Comparison of ENCODE assay signal across 8 mouse cellular contexts in genomic region chr7:80369967-80370431, GRCm38 (mm10). TPM values are rescaled to one million over a fixed set of nuclear protein-coding genes. Genes with fewer than 3 reads are reported as not detected.
DNase-seq lines count a peak whose midpoint lies in the region; ATAC-seq and TF ChIP-seq lines count a peak whose summit lies in the region.

No protein-coding gene starts in this region.

- H3K27ac ChIP-seq in heart, embryonic 11.5 days (ENCODE audit: low read depth, low read length), result peak overlapping the region; percentile 65
- peak overlapping the region; percentile 74 for H3K27ac ChIP-seq in CH12.LX (ENCODE audit: insufficient read depth, low read depth)
- H3K27ac ChIP-seq in forebrain, embryonic 15.5 days (replicated peaks), result peak overlapping the region; percentile 87
- no peak overlapping the region; the same call in 1 of the 2 replicates for H3K27ac ChIP-seq in liver, embryonic 16.5 days (ENCODE audit: low read length)

- peak overlapping the region; percentile 82 for H3K4me2 ChIP-seq in heart, embryonic 11.5 days
- H3K4me2 ChIP-seq in CH12.LX (ENCODE audit: insufficient read depth, low read depth, poor library complexity, severe bottlenecking), result peak overlapping the region; percentile 80
- H3K4me2 ChIP-seq in forebrain, embryonic 15.5 days (replicated peaks), result peak overlapping the region; percentile 76
- peak overlapping the region; percentile 79 for H3K4me2 ChIP-seq in liver, embryonic 16.5 days (ENCODE audit: low read depth, low read length)

- TF ChIP-seq RAD21 in CH12.LX (IDR thresholded peaks at IDR 0.05; ENCODE audit: low read depth, low read length), result no peak

- DNase-seq in heart, adult 18-20 months, result no peak
- no peak for DNase-seq in CH12.LX (ENCODE audit: extremely low read depth)
- DNase-seq in layer of hippocampus, adult 9-10 months (ENCODE audit: low spot score), result no peak
- DNase-seq in spleen, adult 12 weeks (ENCODE audit: low spot score), result no peak
- DNase-seq in right cerebral cortex, postnatal 14 days, result no peak

- H3K9ac ChIP-seq in heart, embryonic 11.5 days (ENCODE audit: low read depth, low read length), result peak overlapping the region; percentile 85
- peak overlapping the region; percentile 95 for H3K9ac ChIP-seq in CH12.LX (ENCODE audit: insufficient read depth, low read depth)
- H3K9ac ChIP-seq in forebrain, embryonic 15.5 days (replicated peaks), result peak overlapping the region; percentile 94
- H3K9ac ChIP-seq in liver, embryonic 16.5 days (ENCODE audit: low read depth, low read length), result no peak overlapping the region

- H3K27me3 ChIP-seq in heart, embryonic 11.5 days (ENCODE audit: control insufficient read depth, insufficient read depth, low read length), result 0 out of 2 replicates have a peak, but pooled peaks cover 2% of the 10 kb centered on the region
- no peaks in the 10 kb centered on the region for H3K27me3 ChIP-seq in CH12.LX (replicated peaks)
- no peaks in the 10 kb centered on the region for H3K27me3 ChIP-seq in forebrain, embryonic 15.5 days
- peaks cover 27% of the 10 kb centered on the region for H3K27me3 ChIP-seq in liver, embryonic 16.5 days (ENCODE audit: control insufficient read depth, insufficient read depth, low read depth, low read length)

- no peak for TF ChIP-seq POLR2A in CH12.LX (IDR thresholded peaks at IDR 0.05; ENCODE audit: low read depth, low read length)

- H3K9me3 ChIP-seq in heart, embryonic 11.5 days (replicated peaks; ENCODE audit: control insufficient read depth, low read length), result no peaks in the 10 kb centered on the region
- H3K9me3 ChIP-seq in CH12.LX (replicated peaks; ENCODE audit: low read length), result no peaks in the 10 kb centered on the region
- no peaks in the 10 kb centered on the region for H3K9me3 ChIP-seq in forebrain, embryonic 15.5 days
- no peaks in the 10 kb centered on the region for H3K9me3 ChIP-seq in liver, embryonic 16.5 days (replicated peaks; ENCODE audit: control insufficient read depth, low read length)

- dilution Hi-C loops in CH12.LX (cut with MboI; ENCODE audit: extremely low pct_ligation_motif_present, extremely low pct_unique_long_range_greater_than_20kb, low sequenced_read_pairs), result no loop called here

- ATAC-seq in heart, embryonic 11.5 days (replicated peaks; ENCODE audit: insufficient number of reproducible peaks, low FRiP score, low TSS enrichment), result no peak
- ATAC-seq in forebrain, embryonic 15.5 days (replicated peaks), result peak; percentile 5; the same call in 1 of the 2 replicates
- ATAC-seq in liver, embryonic 16.5 days (ENCODE audit: low read depth), result peak; percentile 12; the same call in 1 of the 2 replicates

- H3K79me2 ChIP-seq in CH12.LX (replicated peaks; ENCODE audit: control insufficient read depth, extremely low read depth, insufficient read depth, poor library complexity, severe bottlenecking), result peaks cover 6% of the 10 kb centered on the region

- 53% methylated on average over 4 of the region's 4 CpGs for WGBS in heart, embryonic 11.5 days (ENCODE audit: insufficient replicate concordance)
- WGBS in forebrain, embryonic 15.5 days, result 52% methylated on average over 4 of the region's 4 CpGs
- 25% methylated on average over 4 of the region's 4 CpGs for WGBS in liver, embryonic 16.5 days (ENCODE audit: insufficient replicate concordance)

- in situ Hi-C loops in CH12.LX (cut with MboI; ENCODE audit: low pct_ligation_motif_present, low pct_unique_long_range_greater_than_20kb, low sequenced_read_pairs), result loop anchor here (10.0 kb wide), 1 partner anchor 225 kb away; no protein-coding TSS in a partner anchor

- peaks cover 15% of the 10 kb centered on the region for H3K4me1 ChIP-seq in heart, embryonic 11.5 days (ENCODE audit: control insufficient read depth, insufficient read depth, low read length)
- H3K4me1 ChIP-seq in CH12.LX (ENCODE audit: control insufficient read depth in 1 of 2, insufficient read depth in 2 of 2), result peaks cover 16 to 62% of the 10 kb centered on the region in 2 experiments
- H3K4me1 ChIP-seq in forebrain, embryonic 15.5 days, result peaks cover 12% of the 10 kb centered on the region
- peaks cover 5% of the 10 kb centered on the region for H3K4me1 ChIP-seq in liver, embryonic 16.5 days (ENCODE audit: control insufficient read depth, low read depth, low read length)

- TF ChIP-seq CTCF in CH12.LX (conservative IDR thresholded peaks at IDR 0.05 in 1 of 2, IDR thresholded peaks at IDR 0.05 in 1 of 2; ENCODE audit: low read depth in 2 of 2, low read length in 2 of 2), result no peak

- H3K36me3 ChIP-seq in heart, embryonic 11.5 days (ENCODE audit: control insufficient read depth, insufficient read depth, low read length), result peaks cover 16% of the 10 kb centered on the region; the same call in 1 of the 2 replicates
- peaks cover 30 to 31% of the 10 kb centered on the region in 2 experiments for H3K36me3 ChIP-seq in CH12.LX (replicated peaks in 1 of 2; ENCODE audit: control insufficient read depth in 1 of 2, insufficient read depth in 1 of 2, low read length in 1 of 2)
- H3K36me3 ChIP-seq in forebrain, embryonic 15.5 days, result peaks cover 29% of the 10 kb centered on the region
- no peaks in the 10 kb centered on the region for H3K36me3 ChIP-seq in liver, embryonic 16.5 days (ENCODE audit: control insufficient read depth, insufficient read depth)

- TF ChIP-seq EP300 in CH12.LX (IDR thresholded peaks at IDR 0.05; ENCODE audit: low read length), result no peak

- peak overlapping the region; percentile 87 for H3K4me3 ChIP-seq in heart, embryonic 11.5 days (ENCODE audit: low read depth, low read length)
- H3K4me3 ChIP-seq in CH12.LX (replicated peaks in 1 of 3; ENCODE audit: low read depth in 2 of 3, low read length in 2 of 3, poor library complexity in 1 of 3), result peak overlapping the region; percentile 81 to 93 (median 88)
- H3K4me3 ChIP-seq in forebrain, embryonic 15.5 days, result peak overlapping the region; percentile 98
- H3K4me3 ChIP-seq in liver, embryonic 16.5 days (ENCODE audit: low read depth, low read length), result peak overlapping the region; percentile 73

TF ChIP-seq in CH12.LX, 34 proteins besides CTCF, POLR2A, EP300 and RAD21 (continues in another document):
- TF ChIP-seq CHD1 (IDR thresholded peaks at IDR 0.05; ENCODE audit: low read depth, low read length) (no peak), MEF2A (IDR thresholded peaks at IDR 0.05; ENCODE audit: borderline replicate concordance, low read depth, low read length) (no peak), ZMIZ1 (IDR thresholded peaks at IDR 0.05; ENCODE audit: low read depth, low read length) (no peak), MXI1 (IDR thresholded peaks at IDR 0.05; ENCODE audit: low read depth, low read length) (peak; percentile 81; the same call in 1 of the 2 replicates), CHD2 (IDR thresholded peaks at IDR 0.05; ENCODE audit: low read length) (no peak), IRF4 (IDR thresholded peaks at IDR 0.05; ENCODE audit: low read depth, low read length) (no peak), MAX (IDR thresholded peaks at IDR 0.05; ENCODE audit: low read length) (peak; percentile 81), MYC (IDR thresholded peaks at IDR 0.05; ENCODE audit: low read depth, low read length) (peak; percentile 62; the same call in 1 of the 2 replicates), SIN3A (IDR thresholded peaks at IDR 0.05; ENCODE audit: low read length) (no peak; the same call in 1 of the 2 replicates)

RNA-seq across cellular contexts. Expression of gene Man2a2, which starts 1.2 kb away (rescaled TPM):
- polyA plus RNA-seq in heart, embryonic 11.5 days (2014; fragmentation: Nextera tagmentation; extraction: Ambion mirVana), result 12.3 and 12.7 TPM in 2 replicates
- total RNA-seq in heart, adult 18-20 months (2021), result 10 to 100 TPM; 54.6 to 55.7 TPM
- 46.3 and 48.3 TPM in 2 replicates for total RNA-seq in CH12.LX (2012; rRNA removed)
- 12.5 and 14.3 TPM in 2 replicates for total RNA-seq in CH12.LX (2014; rRNA removed)
- 33.6 and 44.3 TPM in 2 replicates for polyA plus RNA-seq in CH12.LX (2012; ENCODE audit: insufficient read length, low read depth)
- polyA plus RNA-seq in forebrain, embryonic 15.5 days (2015; fragmentation: Nextera tagmentation; extraction: Ambion mirVana), result 19.2 and 20.3 TPM in 2 replicates
- 2.6 and 3.1 TPM in 2 replicates for polyA plus RNA-seq in liver, embryonic 16.5 days (2015; fragmentation: Nextera tagmentation; extraction: Ambion mirVana)

RNA-seq across cellular contexts. Expression of gene Fes, which starts 17.7 kb away (rescaled TPM):
- 4.7 and 7.1 TPM in 2 replicates for polyA plus RNA-seq in heart, embryonic 11.5 days (2014; fragmentation: Nextera tagmentation; extraction: Ambion mirVana)
- 10 to 100 TPM in 1 of 2 experiments, 1 to 10 TPM in 1; 9.9 to 11.4 TPM for total RNA-seq in heart, adult 18-20 months (2021)
- 7.1 and 9.8 TPM in 2 replicates for total RNA-seq in CH12.LX (2012; rRNA removed)
- total RNA-seq in CH12.LX (2014; rRNA removed), result 4.3 and 6.5 TPM in 2 replicates
- polyA plus RNA-seq in CH12.LX (2012; ENCODE audit: insufficient read length, low read depth), result 11.7 and 16.2 TPM in 2 replicates
- 2.6 and 3.3 TPM in 2 replicates for polyA plus RNA-seq in forebrain, embryonic 15.5 days (2015; fragmentation: Nextera tagmentation; extraction: Ambion mirVana)
- 16.5 and 18.2 TPM in 2 replicates for polyA plus RNA-seq in liver, embryonic 16.5 days (2015; fragmentation: Nextera tagmentation; extraction: Ambion mirVana)

RNA-seq across cellular contexts. Expression of gene Hddc3, which starts 27.1 kb away (rescaled TPM):
- polyA plus RNA-seq in heart, embryonic 11.5 days (2014; fragmentation: Nextera tagmentation; extraction: Ambion mirVana), result 13.3 and 15.7 TPM in 2 replicates
- total RNA-seq in heart, adult 18-20 months (2021), result 10 to 100 TPM; 32.4 to 35.5 TPM
- 9.6 and 12.6 TPM in 2 replicates for total RNA-seq in CH12.LX (2012; rRNA removed)
- 3.1 and 5.5 TPM in 2 replicates for total RNA-seq in CH12.LX (2014; rRNA removed)
- 2.6 and 4.6 TPM in 2 replicates for polyA plus RNA-seq in CH12.LX (2012; ENCODE audit: insufficient read length, low read depth)
- 23.0 and 25.4 TPM in 2 replicates for polyA plus RNA-seq in forebrain, embryonic 15.5 days (2015; fragmentation: Nextera tagmentation; extraction: Ambion mirVana)
- 3.1 and 3.5 TPM in 2 replicates for polyA plus RNA-seq in liver, embryonic 16.5 days (2015; fragmentation: Nextera tagmentation; extraction: Ambion mirVana)

RNA-seq across cellular contexts. Expression of gene Unc45a, which starts 29.2 kb away (rescaled TPM):
- 11.3 and 15.6 TPM in 2 replicates for polyA plus RNA-seq in heart, embryonic 11.5 days (2014; fragmentation: Nextera tagmentation; extraction: Ambion mirVana)
- total RNA-seq in heart, adult 18-20 months (2021), result 10 to 100 TPM; 15.8 to 16.0 TPM
- total RNA-seq in CH12.LX (2012; rRNA removed), result 21.8 and 22.6 TPM in 2 replicates
- 7.9 and 13.8 TPM in 2 replicates for total RNA-seq in CH12.LX (2014; rRNA removed)
- polyA plus RNA-seq in CH12.LX (2012; ENCODE audit: insufficient read length, low read depth), result 16.8 and 22.2 TPM in 2 replicates
- polyA plus RNA-seq in forebrain, embryonic 15.5 days (2015; fragmentation: Nextera tagmentation; extraction: Ambion mirVana), result 48.2 and 54.3 TPM in 2 replicates
- polyA plus RNA-seq in liver, embryonic 16.5 days (2015; fragmentation: Nextera tagmentation; extraction: Ambion mirVana), result 9.0 and 9.3 TPM in 2 replicates

RNA-seq across cellular contexts. Expression of gene Furin, which starts 35.2 kb away (rescaled TPM):
- 16.0 and 23.5 TPM in 2 replicates for polyA plus RNA-seq in heart, embryonic 11.5 days (2014; fragmentation: Nextera tagmentation; extraction: Ambion mirVana)
- 100 to 1,000 TPM; 103 to 114 TPM for total RNA-seq in heart, adult 18-20 months (2021)
- 11.1 and 13.5 TPM in 2 replicates for total RNA-seq in CH12.LX (2012; rRNA removed)
- 1.1 and 1.5 TPM in 2 replicates for total RNA-seq in CH12.LX (2014; rRNA removed)
- polyA plus RNA-seq in CH12.LX (2012; ENCODE audit: insufficient read length, low read depth), result 17.0 and 20.9 TPM in 2 replicates
- polyA plus RNA-seq in forebrain, embryonic 15.5 days (2015; fragmentation: Nextera tagmentation; extraction: Ambion mirVana), result 4.8 and 4.9 TPM in 2 replicates
- 5.6 and 6.2 TPM in 2 replicates for polyA plus RNA-seq in liver, embryonic 16.5 days (2015; fragmentation: Nextera tagmentation; extraction: Ambion mirVana)
